Mouse (Mus musculus) forebrain, postnatal 0 days (tissue): ENCODE data around the gene Rap1gap2. TPM values are rescaled to one million over a fixed set of nuclear protein-coding genes. Genes with fewer than 3 reads are reported as not detected.
A peak's percentile ranks its signal among the peaks of the same experiment; 100 is the strongest.

ENCODE experiments used
- ATAC-seq: fragments of 200-750 bp; cut with Nextera tagmentation; 2 replicates; pipeline ENCODE4 v1.8.0; 2017; ENCODE audit warnings: mild to moderate bottlenecking, moderate library complexity
- DNase-seq: peaks from one replicate; pipeline ENCODE4 v3.0.0-alpha.2; 2015
- H3K27ac ChIP-seq: fragments of 300-500 bp; sonication (generic); 2 replicates; pipeline ENCODE4 v1.5.1; 2014; ENCODE audit warnings: low read depth, mild to moderate bottlenecking, antibody characterized with exemption, low read length, moderate library complexity, mixed read lengths
- H3K27me3 ChIP-seq: fragments of 300-500 bp; sonication (generic); 2 replicates; pipeline ENCODE4 v1.6.1; 2014; ENCODE audit warnings: mild to moderate bottlenecking, low read length, mixed read lengths; ENCODE audit not compliant: insufficient read depth
- H3K36me3 ChIP-seq: fragments of 300-500 bp; sonication (generic); 2 replicates; pipeline ENCODE4 v1.6.1; 2014; ENCODE audit warnings: mild to moderate bottlenecking, moderate library complexity; ENCODE audit not compliant: insufficient read depth
- H3K4me1 ChIP-seq: fragments of 300-500 bp; sonication (generic); 2 replicates; pipeline ENCODE4 v1.6.1; 2014; ENCODE audit warnings: antibody characterized with exemption; ENCODE audit not compliant: insufficient read depth
- H3K4me2 ChIP-seq: fragments of 300-500 bp; sonication (generic); 2 replicates; pipeline ENCODE4 v1.6.1; 2014; ENCODE audit warnings: low read depth, mild to moderate bottlenecking, moderate library complexity
- H3K4me3 ChIP-seq: fragments of 300-500 bp; sonication (generic); 2 replicates; pipeline ENCODE4 v1.5.1; 2014; ENCODE audit warnings: low read depth, low read length, mixed read lengths
- H3K9ac ChIP-seq: fragments of 300-500 bp; sonication (generic); 2 replicates; pipeline ENCODE4 v1.6.1; 2014; ENCODE audit warnings: mild to moderate bottlenecking
- H3K9me3 ChIP-seq: fragments of 300-500 bp; sonication (generic); 2 replicates; pipeline ENCODE4 v1.6.1; 2016; ENCODE audit warnings: low read length
- CTCF ChIP-seq: sonication (generic); IDR thresholded peaks from 2 replicates; pipeline ENCODE4 v1.5.1; 2016; ENCODE audit warnings: antibody characterized with exemption, control low read depth, low read depth
- WGBS: fragments of 180-500 bp; shearing (Covaris S2); extraction: QIAGEN DNeasy Blood & Tissue Kit; methylation state at CpG from one replicate; pipeline ENCODE4 v1.1.7; 2014; 5-methylcytosine and 5-hydroxymethylcytosine counted together
- polyA plus RNA-seq: library from polyadenylated mRNA; unstranded; fragments of >200 nt; fragmentation: Nextera tagmentation; extraction: Ambion mirVana; gene quantifications from 2 replicates; pipeline ENCODE4 v1.2.1, GENCODE M21; 2015
- total RNA-seq: library from RNA; depleted of rRNA; stranded (reverse); fragments of >200 nt; gene quantifications from 2 replicates; pipeline ENCODE4 v1.2.3, GENCODE M21; 2014

The Rap1gap2 gene
- total and polyA plus RNA-seq, 2 experiments from 2014 or later: 12.2 to 43.7 TPM

DNA sequence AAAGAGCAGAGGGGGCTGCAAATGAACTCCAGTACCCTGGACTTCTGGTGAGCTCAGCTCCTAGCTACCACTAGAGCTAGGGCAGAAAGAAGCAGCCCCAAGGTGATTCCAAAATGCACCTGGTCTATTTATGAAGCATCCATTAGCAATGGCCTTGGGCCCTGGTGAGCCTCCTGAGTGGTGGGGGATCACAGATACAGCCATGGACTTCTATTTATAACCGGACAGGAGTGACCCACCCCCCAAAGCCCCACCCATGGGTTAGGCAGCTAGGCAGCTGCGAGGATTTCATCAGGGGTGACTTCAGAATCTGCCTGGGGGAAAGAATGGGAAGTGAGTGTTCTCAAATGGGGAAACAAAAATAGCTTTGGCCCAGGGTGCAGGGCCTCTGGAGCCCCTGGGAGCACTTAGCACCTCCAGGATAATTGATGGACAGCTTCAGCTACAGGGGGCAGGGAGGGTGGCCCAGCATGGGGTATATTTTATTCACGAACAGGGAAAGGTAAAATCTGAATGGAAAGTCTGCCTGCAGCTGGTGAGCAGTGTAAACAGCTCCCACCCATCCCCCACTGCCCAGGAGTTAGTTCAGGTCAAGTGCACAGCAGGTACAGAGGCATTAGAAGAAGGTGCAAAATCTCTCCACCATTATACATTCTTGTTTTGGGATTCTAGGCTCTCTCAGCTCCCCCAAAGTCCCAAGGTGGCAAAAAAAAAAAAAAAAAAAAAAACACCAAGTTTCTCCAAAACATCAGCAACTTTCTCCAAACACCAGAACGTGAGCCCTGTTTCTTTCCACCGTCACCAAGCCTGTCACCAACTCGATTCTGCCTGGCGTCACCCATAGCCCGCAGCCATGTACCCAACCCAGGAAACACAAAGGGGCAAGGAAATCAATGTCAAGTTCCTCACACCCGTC, 86.4 kb downstream of the Rap1gap2 start:
- Histone ChIP-seq H3K4me1 (peaks cover 12% of the 10 kb centered on the region), H3K9ac (no peak overlapping the region), H3K4me3 (no peak overlapping the region), H3K36me3 (no peaks in the 10 kb centered on the region), H3K27ac (no peak overlapping the region), H3K4me2 (no peak overlapping the region), H3K27me3 (no peaks in the 10 kb centered on the region; the same call in 1 of the 2 replicates), H3K9me3 (no peaks in the 10 kb centered on the region)
- no peak for DNase-seq
- 56% methylated on average over 9 of the region's 9 CpGs for WGBS
- no peak for TF ChIP-seq CTCF
- ATAC-seq: no peak

DNA sequence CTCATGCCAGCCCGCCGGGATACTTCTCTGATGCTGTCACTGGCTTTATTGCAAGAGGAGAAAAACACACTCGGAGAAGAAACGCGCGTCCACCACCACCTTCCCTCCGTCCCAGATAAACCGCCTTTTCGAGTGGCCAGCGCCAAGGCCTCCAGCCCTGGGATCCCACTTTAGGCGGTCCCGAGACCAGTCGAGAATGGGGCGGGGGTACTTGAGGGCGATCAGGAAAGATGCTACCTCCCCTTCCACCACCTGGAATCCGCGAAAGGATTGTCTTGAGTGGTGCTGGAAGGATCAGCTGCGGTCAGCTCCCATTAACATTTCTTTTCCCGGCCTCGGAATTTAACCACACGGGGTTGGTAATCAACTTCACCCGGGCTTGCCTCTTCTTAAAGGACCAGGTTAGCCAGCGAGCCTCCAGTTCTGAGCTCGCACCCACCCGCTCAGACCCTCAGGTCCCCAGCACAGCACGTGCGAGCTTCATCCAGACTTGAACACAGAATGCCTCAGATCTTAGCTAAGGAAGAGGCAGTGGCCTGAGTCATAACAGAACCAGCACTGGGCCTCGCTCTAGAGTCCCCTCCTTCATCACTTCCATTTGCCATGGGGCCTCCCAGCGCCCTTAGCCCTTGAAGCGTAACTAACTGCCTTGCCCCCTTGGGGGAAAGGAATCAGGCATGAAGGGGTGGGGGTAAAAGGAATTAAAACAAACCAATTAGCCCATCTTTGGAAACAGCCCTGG, 87.3 kb downstream of the Rap1gap2 start:
- no peak for TF ChIP-seq CTCF
- H3K36me3 ChIP-seq: no peaks in the 10 kb centered on the region
- no peaks in the 10 kb centered on the region for H3K9me3 ChIP-seq
- ATAC-seq (no peak), DNase-seq (no peak)
- H3K4me1 ChIP-seq: peaks cover 12% of the 10 kb centered on the region
- peak overlapping the region; percentile 99 for H3K4me2 ChIP-seq
- WGBS: 11% methylated on average over 30 of the region's 30 CpGs
- no peak overlapping the region for H3K27ac ChIP-seq
- H3K4me3 ChIP-seq: peak overlapping the region; percentile 74
- H3K9ac ChIP-seq: peak overlapping the region; percentile 68; the same call in 1 of the 2 replicates
- H3K27me3 ChIP-seq: no peaks in the 10 kb centered on the region; the same call in 1 of the 2 replicates

DNA sequence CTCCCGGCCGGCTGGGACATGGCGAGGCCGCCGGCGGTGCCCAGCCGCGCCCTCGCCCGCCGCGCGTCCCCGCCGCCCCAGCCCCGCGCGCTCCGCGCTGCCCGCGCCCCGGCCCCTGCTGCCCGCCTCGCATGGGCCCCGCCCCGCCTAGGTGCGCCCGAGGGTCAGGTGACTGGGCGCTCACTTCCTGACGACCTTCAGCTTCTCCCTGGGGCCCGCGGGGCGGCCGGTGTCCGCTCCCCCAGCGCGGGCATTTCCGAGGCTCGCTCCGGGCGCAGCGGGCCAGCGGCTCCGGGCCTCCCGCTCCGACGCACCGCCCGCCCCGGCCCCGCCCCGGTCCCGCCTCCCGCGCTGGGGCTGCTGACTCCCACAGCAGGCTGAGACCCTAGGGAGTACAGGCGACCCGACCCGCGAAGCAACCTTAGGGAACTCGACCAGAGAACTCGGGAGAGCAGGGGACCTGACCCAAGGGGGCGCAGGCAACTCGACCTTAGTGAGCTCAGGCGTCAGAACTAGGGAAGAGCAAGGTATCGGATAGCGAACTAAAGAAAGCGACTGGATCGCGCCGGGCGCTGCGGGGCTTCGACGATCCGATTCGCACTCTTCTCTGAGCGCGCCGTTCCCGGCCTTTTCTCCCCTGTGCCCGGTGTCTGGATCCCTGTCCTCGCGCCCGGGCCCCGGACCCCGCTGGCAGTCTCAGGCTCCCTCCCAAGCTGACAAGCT, 88.1 kb downstream of the Rap1gap2 start:
- Histone ChIP-seq H3K4me1 (peaks cover 12% of the 10 kb centered on the region), H3K36me3 (no peaks in the 10 kb centered on the region), H3K27me3 (no peaks in the 10 kb centered on the region; the same call in 1 of the 2 replicates), H3K27ac (no peak overlapping the region), H3K9ac (peak overlapping the region; percentile 68), H3K4me2 (peak overlapping the region; percentile 99), H3K9me3 (no peaks in the 10 kb centered on the region), H3K4me3 (peak overlapping the region; percentile 74)
- 0 out of 2 replicates have a peak, but pooled peaks have one; percentile 5 for TF ChIP-seq CTCF
- peak; percentile 58 for ATAC-seq
- peak; percentile 43 for DNase-seq
- WGBS: 3% methylated on average over 82 of the region's 87 CpGs

DNA sequence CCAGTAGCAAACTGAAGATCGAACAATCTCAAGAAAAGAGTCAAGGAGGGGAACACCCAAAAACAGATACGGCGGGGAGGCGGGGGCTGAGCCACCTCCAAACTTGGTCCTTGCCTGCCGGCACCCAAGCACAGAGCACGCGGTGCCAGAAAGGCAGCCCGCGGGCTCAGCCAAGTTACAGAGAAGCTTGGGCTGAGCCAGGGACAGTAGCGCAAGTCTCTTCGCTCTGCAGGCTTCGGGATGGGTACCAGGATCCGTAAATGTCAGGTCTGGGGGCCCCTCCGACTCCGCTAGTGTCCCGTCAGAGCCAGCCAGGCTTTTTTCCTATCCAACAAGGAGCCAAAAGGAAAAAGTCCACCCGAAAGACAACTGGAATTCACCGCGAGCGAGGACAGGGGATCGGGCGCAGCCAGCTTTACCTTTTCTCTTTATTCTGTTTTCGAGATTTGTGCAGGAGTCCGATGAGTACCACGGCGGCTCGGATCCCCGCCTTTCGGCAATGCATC, 88.7 kb downstream of the Rap1gap2 start:
- no peaks in the 10 kb centered on the region for H3K36me3 ChIP-seq
- no peak overlapping the region for H3K27ac ChIP-seq
- peak overlapping the region; percentile 68 for H3K9ac ChIP-seq
- no peaks in the 10 kb centered on the region for H3K9me3 ChIP-seq
- DNase-seq: peak; percentile 53
- 3% methylated on average over 29 of the region's 29 CpGs for WGBS
- peak; percentile 60 for ATAC-seq
- peak overlapping the region; percentile 99 for H3K4me2 ChIP-seq
- H3K27me3 ChIP-seq: no peaks in the 10 kb centered on the region; the same call in 1 of the 2 replicates
- no peak for TF ChIP-seq CTCF
- peaks cover 12% of the 10 kb centered on the region for H3K4me1 ChIP-seq
- peak overlapping the region; percentile 74 for H3K4me3 ChIP-seq

DNA sequence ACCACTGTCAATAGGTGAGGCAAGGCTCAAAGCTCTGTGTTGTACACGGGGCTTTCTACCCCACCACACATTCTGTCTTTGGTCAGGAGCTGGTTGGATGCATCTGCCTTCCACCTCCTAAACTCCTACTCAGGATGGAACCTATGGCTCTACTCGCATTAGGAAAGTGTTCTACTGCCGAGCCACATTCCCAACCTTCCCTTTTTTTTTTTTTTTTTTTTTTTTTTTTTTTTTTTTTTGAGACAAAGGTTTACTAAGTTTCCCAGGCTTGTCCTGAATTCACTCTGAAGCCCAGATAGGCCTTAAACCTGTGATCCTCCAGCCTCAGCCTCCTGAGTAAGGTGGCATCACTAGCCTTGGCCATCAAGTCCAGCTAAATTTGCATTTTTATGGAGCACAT, 90.5 kb downstream of the Rap1gap2 start:
- Histone ChIP-seq H3K4me3 (no peak overlapping the region), H3K36me3 (no peaks in the 10 kb centered on the region), H3K27ac (no peak overlapping the region), H3K9ac (no peak overlapping the region), H3K4me1 (peaks cover 6% of the 10 kb centered on the region), H3K27me3 (no peaks in the 10 kb centered on the region; the same call in 1 of the 2 replicates), H3K4me2 (no peak overlapping the region), H3K9me3 (no peaks in the 10 kb centered on the region)
- ATAC-seq (no peak), DNase-seq (no peak)
- WGBS: 92% methylated on average over 3 of the region's 3 CpGs
- no peak for TF ChIP-seq CTCF

DNA sequence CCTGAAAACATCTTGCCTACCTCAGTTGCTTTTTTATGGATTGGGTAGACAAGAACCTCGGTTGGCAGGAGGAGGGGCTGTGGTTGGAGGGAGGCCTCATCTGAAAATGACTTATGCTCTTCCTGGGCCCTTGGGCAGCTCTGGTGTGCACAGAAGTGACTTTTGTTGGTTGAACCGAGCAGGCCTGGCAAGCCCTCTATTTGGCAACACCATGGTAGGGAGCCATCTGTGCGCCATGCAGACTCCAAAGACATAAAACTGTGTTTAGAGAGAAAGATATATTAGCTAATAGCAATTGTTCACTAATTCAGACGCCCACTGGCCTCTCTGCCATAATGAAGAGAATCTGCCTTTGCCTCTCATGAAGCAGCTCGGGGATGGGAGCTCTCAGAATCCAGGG, 94.6 kb downstream of the Rap1gap2 start:
- no peaks in the 10 kb centered on the region for H3K36me3 ChIP-seq
- DNase-seq (no peak), ATAC-seq (no peak)
- no peak overlapping the region for H3K27ac ChIP-seq
- H3K4me1 ChIP-seq: no peaks in the 10 kb centered on the region
- H3K9me3 ChIP-seq: no peaks in the 10 kb centered on the region
- no peak overlapping the region for H3K4me2 ChIP-seq
- H3K27me3 ChIP-seq: no peaks in the 10 kb centered on the region
- 69% methylated on average over 5 of the region's 5 CpGs for WGBS
- H3K9ac ChIP-seq: no peak overlapping the region
- TF ChIP-seq CTCF: no peak
- H3K4me3 ChIP-seq: no peak overlapping the region
